Mouse (Mus musculus) hindbrain, embryonic 12.5 days (tissue): ENCODE data around the gene Rnf114. TPM values are rescaled to one million over a fixed set of nuclear protein-coding genes. Genes with fewer than 3 reads are reported as not detected.

Source experiments
- ATAC-seq: fragments of 200-750 bp; cut with Nextera tagmentation; 2 replicates; pipeline ENCODE4 v1.8.0; 2017; ENCODE audit warnings: moderate TSS enrichment; ENCODE audit not compliant: low FRiP score
- H3K27ac ChIP-seq: fragments of 300-500 bp; sonication (generic); 2 replicates; pipeline ENCODE4 v1.5.1; 2016; ENCODE audit warnings: mild to moderate bottlenecking
- H3K27me3 ChIP-seq: fragments of 300-500 bp; sonication (generic); 2 replicates; pipeline ENCODE4 v1.6.1; 2016; ENCODE audit warnings: mild to moderate bottlenecking
- H3K36me3 ChIP-seq: fragments of 300-500 bp; sonication (generic); 2 replicates; pipeline ENCODE4 v1.6.1; 2016; ENCODE audit warnings: mild to moderate bottlenecking
- H3K4me1 ChIP-seq: fragments of 300-500 bp; sonication (generic); 2 replicates; pipeline ENCODE4 v1.6.1; 2016
- H3K4me2 ChIP-seq: fragments of 300-500 bp; sonication (generic); replicated peaks from 2 replicates; pipeline ENCODE4 v1.6.1; 2016; ENCODE audit warnings: mild to moderate bottlenecking
- H3K4me3 ChIP-seq: fragments of 300-500 bp; sonication (generic); 2 replicates; pipeline ENCODE4 v1.5.1; 2016; ENCODE audit warnings: mild to moderate bottlenecking
- H3K9ac ChIP-seq: fragments of 300-500 bp; sonication (generic); 2 replicates; pipeline ENCODE4 v1.6.1; 2016; ENCODE audit warnings: mild to moderate bottlenecking, moderate library complexity
- H3K9me3 ChIP-seq: fragments of 300-500 bp; sonication (generic); replicated peaks from 2 replicates; pipeline ENCODE4 v1.6.1; 2016; ENCODE audit warnings: mild to moderate bottlenecking
- WGBS: fragments of 180-500 bp; shearing (Covaris S2); methylation state at CpG from one replicate; pipeline ENCODE4 v1.1.7; 2016; 5-methylcytosine and 5-hydroxymethylcytosine counted together
- polyA plus RNA-seq: library from polyadenylated mRNA; unstranded; fragments of >200 nt; fragmentation: Nextera tagmentation; extraction: Ambion mirVana; gene quantifications from 2 replicates; pipeline ENCODE4 v1.2.1, GENCODE M21; 2016

The Rnf114 gene
- polyA plus RNA-seq, 1 experiment from 2014 or later, result 120 TPM

GRCm38 (mm10) chr2:167539536-167540476, 47.4 kb downstream of the Rnf114 start:
- peak overlapping the region; percentile 87 for H3K4me2 ChIP-seq
- H3K27me3 ChIP-seq, result peaks cover 66% of the 10 kb centered on the region
- H3K27ac ChIP-seq, result peak overlapping the region; percentile 65; the same call in 1 of the 2 replicates
- H3K36me3 ChIP-seq, result 0 out of 2 replicates have a peak, but pooled peaks cover 5% of the 10 kb centered on the region
- peak overlapping the region; percentile 59; the same call in 1 of the 2 replicates for H3K9ac ChIP-seq
- no peaks in the 10 kb centered on the region for H3K9me3 ChIP-seq
- ATAC-seq, result no peak; the same call in 1 of the 2 replicates
- peak overlapping the region; percentile 50 for H3K4me3 ChIP-seq
- peaks cover 57% of the 10 kb centered on the region for H3K4me1 ChIP-seq
- whole genome bisulfite sequencing, result 14% methylated on average over 14 of the region's 14 CpGs

DNA sequence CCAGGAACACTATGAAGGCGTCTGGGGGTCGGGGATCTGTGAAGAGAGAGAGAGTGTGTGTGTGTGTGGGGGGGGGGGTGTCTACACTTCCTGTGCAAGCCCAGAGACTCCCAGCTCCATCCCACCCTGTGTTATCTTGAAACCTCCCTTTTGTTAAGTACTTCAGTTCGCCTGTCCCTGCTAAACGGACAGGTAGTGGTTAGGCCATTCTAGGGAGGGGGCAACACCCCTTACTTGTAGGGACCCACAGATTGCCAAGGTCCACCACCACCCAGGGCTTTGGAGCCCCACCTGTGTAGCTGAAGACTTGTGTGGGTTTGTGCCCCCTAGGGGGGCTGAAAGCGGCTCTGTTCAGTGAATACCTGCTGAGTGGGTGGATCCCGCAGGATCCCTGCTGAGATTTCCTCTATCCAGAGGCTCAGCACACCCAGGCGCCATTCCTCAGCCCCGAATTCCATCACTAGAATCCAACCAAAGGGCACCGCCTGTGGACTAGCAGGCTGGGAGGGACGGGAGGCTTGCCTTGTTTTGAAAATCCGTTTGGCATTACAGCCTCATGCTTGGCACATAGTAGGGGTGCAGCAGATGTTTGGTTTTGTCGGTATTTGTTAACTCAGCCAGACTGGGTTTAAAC, 48.1 kb downstream of the Rnf114 start:
- peak overlapping the region; percentile 49; the same call in 1 of the 2 replicates for H3K9ac ChIP-seq
- peak overlapping the region; percentile 87 for H3K4me2 ChIP-seq
- peak overlapping the region; percentile 50 for H3K4me3 ChIP-seq
- 6% methylated on average over 12 of the region's 12 CpGs for WGBS
- H3K27me3 ChIP-seq, result peaks cover 62% of the 10 kb centered on the region
- peaks cover 57% of the 10 kb centered on the region for H3K4me1 ChIP-seq
- H3K27ac ChIP-seq, result peak overlapping the region; percentile 65
- H3K9me3 ChIP-seq, result no peaks in the 10 kb centered on the region
- 0 out of 2 replicates have a peak, but pooled peaks cover 5% of the 10 kb centered on the region for H3K36me3 ChIP-seq
- no peak for ATAC-seq

GRCm38 (mm10) chr2:167541324-167541723, 48.9 kb downstream of the Rnf114 start:
- Histone ChIP-seq H3K27ac (peak overlapping the region; percentile 65; the same call in 1 of the 2 replicates), H3K4me1 (peaks cover 57% of the 10 kb centered on the region), H3K36me3 (0 out of 2 replicates have a peak, but pooled peaks cover 5% of the 10 kb centered on the region), H3K4me2 (peak overlapping the region; percentile 87), H3K4me3 (peak overlapping the region; percentile 50), H3K27me3 (peaks cover 55% of the 10 kb centered on the region), H3K9ac (0 out of 2 replicates have a peak overlapping the region, but pooled peaks have one; percentile 25), H3K9me3 (no peaks in the 10 kb centered on the region)
- no peak for ATAC-seq
- WGBS, result 12% methylated on average over 6 of the region's 6 CpGs

- no peak for ATAC-seq
- Histone ChIP-seq H3K4me1 (peaks cover 57% of the 10 kb centered on the region), H3K9ac (peak overlapping the region; percentile 25; the same call in 1 of the 2 replicates), H3K4me3 (peak overlapping the region; percentile 50), H3K36me3 (0 out of 2 replicates have a peak, but pooled peaks cover 5% of the 10 kb centered on the region), H3K9me3 (no peaks in the 10 kb centered on the region), H3K27me3 (peaks cover 51% of the 10 kb centered on the region), H3K4me2 (peak overlapping the region; percentile 87), H3K27ac (peak overlapping the region; percentile 53; the same call in 1 of the 2 replicates)
- WGBS, result 65% methylated on average over 12 of the region's 12 CpGs
Measured at GRCm38 (mm10) chr2:167541761-167542160, 49.3 kb downstream of the Rnf114 start.

- 64% methylated on average over 4 of the region's 4 CpGs for WGBS
- Histone ChIP-seq H3K27ac (no peak overlapping the region; the same call in 1 of the 2 replicates), H3K9ac (no peak overlapping the region), H3K4me1 (peaks cover 53% of the 10 kb centered on the region), H3K9me3 (no peaks in the 10 kb centered on the region), H3K36me3 (0 out of 2 replicates have a peak, but pooled peaks cover 5% of the 10 kb centered on the region), H3K4me3 (no peak overlapping the region), H3K27me3 (peaks cover 45% of the 10 kb centered on the region), H3K4me2 (peak overlapping the region; percentile 87; the same call in 1 of the 2 replicates)
- no peak for ATAC-seq
Measured at GRCm38 (mm10) chr2:167542361-167542760, 49.9 kb downstream of the Rnf114 start.

DNA sequence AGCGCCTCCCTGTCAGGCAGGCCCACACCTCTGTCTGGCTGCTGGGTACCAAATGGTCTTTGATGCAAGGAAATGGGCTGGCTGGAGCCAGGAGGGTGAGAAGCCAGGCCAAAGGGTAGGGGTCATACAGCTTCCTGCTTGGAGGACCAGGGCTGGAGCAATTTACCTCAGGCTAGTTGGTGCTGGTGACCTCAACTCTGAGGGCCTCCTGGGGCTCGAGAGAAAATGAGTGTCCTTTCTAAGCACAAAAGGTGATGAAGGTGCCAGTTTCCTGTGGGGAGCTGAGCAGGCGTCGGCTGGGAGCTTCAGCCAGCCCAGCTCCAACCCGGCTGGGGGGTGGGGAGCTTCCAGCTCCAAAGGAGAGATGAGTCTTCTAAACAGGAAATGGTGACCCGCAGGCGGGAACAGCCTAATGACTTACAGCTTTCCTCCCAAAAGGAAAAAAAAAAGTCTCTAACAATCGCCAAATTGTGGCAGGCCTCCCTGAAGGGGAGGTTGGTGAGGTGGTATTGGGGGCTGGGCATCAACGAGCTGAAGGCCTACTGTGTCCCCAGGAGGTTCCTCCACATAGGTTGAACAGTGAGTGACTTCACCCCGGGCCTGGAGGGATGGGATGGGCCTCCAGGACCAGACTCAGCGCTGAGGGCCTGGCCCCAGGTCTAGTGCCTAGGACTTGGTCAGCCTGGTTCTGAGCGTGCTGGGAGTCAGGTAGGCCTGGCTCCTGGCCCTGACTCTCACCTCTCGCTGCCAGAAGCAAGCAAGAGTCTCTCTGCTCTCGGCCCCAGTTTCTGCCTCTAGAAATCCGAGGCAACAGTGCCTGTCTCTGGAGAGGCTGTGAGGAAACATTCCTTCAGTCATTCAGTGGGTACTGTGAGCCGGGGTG, 50.9 kb downstream of the Rnf114 start:
- Histone ChIP-seq H3K9me3 (no peaks in the 10 kb centered on the region), H3K27ac (peak overlapping the region; percentile 77), H3K4me3 (no peak overlapping the region), H3K36me3 (0 out of 2 replicates have a peak, but pooled peaks cover 5% of the 10 kb centered on the region), H3K4me2 (no peak overlapping the region), H3K4me1 (peaks cover 46% of the 10 kb centered on the region), H3K27me3 (peaks cover 37% of the 10 kb centered on the region), H3K9ac (no peak overlapping the region)
- ATAC-seq, result no peak
- 30% methylated on average over 16 of the region's 16 CpGs for WGBS

DNA sequence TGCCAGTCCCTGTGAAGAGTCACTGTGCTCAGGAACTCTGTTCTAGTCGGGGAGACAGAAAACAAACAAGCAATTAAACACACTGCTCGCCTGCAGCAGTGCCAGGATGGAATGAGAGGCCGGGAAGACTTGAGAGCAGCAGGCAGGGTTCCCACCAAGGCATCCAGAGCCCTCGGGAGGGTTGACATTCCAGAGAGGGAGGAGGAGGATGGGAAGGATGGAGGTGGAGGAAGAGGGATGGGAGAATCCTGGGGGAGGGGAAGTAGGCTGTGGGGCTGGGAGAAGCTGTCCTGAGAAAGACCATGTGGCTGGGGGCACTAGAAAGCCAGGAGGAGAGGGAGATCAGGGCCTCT, 51.5 kb downstream of the Rnf114 start:
- Histone ChIP-seq H3K27ac (peak overlapping the region; percentile 77), H3K9ac (no peak overlapping the region), H3K27me3 (peaks cover 30% of the 10 kb centered on the region), H3K36me3 (0 out of 2 replicates have a peak, but pooled peaks cover 5% of the 10 kb centered on the region), H3K4me1 (peaks cover 43% of the 10 kb centered on the region), H3K4me2 (no peak overlapping the region), H3K4me3 (no peak overlapping the region), H3K9me3 (no peaks in the 10 kb centered on the region)
- WGBS, result 9% methylated on average over 4 of the region's 4 CpGs
- no peak for ATAC-seq

DNA sequence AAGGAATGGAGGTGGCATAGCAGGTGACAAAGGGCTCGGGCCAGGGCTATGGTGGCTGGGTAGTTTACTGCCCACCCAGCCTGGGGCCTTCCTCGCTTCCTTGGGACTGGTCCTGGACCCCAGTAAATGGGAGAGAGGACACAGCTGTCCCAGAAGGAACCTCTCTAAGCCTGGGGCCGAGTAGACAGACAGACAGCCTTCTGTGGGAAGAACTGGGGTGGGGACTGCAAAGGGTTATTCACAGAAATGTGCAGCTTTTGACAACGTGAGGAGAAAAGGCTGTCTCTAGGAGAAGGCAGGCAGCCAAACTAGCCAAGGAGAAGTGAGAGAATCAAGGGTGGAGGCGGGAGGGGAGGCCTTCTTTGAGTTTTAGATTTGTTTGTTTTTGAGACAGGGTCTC, 52.0 kb downstream of the Rnf114 start:
- whole genome bisulfite sequencing, result 63% methylated on average over 5 of the region's 5 CpGs
- no peaks in the 10 kb centered on the region for H3K9me3 ChIP-seq
- H3K27ac ChIP-seq, result peak overlapping the region; percentile 77
- H3K27me3 ChIP-seq, result peaks cover 26% of the 10 kb centered on the region
- H3K9ac ChIP-seq, result no peak overlapping the region
- peaks cover 43% of the 10 kb centered on the region for H3K4me1 ChIP-seq
- no peak for ATAC-seq
- H3K4me2 ChIP-seq, result no peak overlapping the region
- H3K4me3 ChIP-seq, result no peak overlapping the region
- H3K36me3 ChIP-seq, result 0 out of 2 replicates have a peak, but pooled peaks cover 5% of the 10 kb centered on the region

DNA sequence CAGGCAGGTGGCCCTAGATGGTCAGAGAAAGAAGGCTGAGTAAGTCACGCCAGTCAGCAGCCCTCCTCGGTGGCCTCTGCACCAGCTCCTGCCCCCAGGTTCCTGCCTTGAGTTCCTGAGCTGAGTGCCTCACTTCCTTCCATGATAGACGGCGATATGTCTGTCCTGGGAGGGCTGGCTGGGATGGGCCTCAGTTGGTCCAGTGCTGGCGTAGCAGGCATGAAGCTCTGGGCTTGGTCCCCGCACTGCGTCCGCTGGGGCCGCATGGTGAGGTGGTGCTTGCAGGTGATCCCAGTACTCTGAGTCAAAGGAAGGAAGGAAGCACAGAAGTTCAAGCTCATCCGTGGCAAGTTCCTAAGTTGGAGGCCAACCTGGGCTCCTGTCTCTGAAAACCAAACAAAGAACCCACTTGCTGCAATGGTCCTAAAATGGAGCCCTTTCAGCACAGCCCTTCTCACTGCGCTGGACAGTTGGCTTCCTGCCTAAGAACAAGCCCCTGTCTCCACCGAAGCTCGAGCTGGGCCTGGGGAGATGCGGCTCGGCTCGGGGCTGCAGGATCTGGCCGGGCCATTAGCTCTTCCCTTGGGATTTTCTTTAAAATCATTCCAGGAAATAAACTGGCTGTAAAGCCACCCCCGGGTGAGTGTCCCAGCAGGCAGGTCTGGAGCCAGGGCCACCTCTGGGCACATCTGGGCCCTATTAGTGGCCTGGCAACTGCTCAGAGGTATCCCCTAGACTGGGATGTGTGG, 54.2 kb downstream of the Rnf114 start:
- H3K4me3 ChIP-seq, result no peak overlapping the region
- 78% methylated on average over 18 of the region's 18 CpGs for WGBS
- no peak for ATAC-seq
- no peak overlapping the region for H3K4me2 ChIP-seq
- 0 out of 2 replicates have a peak, but pooled peaks cover 5% of the 10 kb centered on the region for H3K36me3 ChIP-seq
- H3K9me3 ChIP-seq, result no peaks in the 10 kb centered on the region
- 0 out of 2 replicates have a peak overlapping the region, but pooled peaks have one; percentile 1 for H3K27ac ChIP-seq
- H3K9ac ChIP-seq, result no peak overlapping the region
- H3K27me3 ChIP-seq, result peaks cover 9% of the 10 kb centered on the region; the same call in 1 of the 2 replicates
- H3K4me1 ChIP-seq, result peaks cover 26% of the 10 kb centered on the region

DNA sequence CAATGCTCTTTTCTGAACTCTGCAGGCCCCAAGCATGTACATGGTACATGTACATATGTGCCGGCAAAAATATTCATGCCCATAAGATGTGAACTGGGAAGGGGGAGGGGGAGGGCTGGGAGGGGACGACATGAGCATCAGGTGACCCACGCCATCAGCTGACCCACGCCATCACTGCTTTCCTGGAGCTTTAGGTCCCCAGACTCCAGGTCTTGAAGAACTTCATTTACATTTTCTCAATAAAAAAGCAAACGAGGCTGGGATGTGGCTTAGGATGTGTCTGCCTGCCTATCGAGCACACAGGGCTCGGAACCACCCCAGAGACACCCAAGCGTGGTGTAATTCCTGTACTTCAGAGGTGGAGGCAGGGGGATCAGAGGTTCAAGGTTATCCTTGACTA, 55.0 kb downstream of the Rnf114 start:
- no peak overlapping the region for H3K4me2 ChIP-seq
- 76% methylated on average over 8 of the region's 8 CpGs for WGBS
- H3K27ac ChIP-seq, result no peak overlapping the region
- no peak for ATAC-seq
- 0 out of 2 replicates have a peak, but pooled peaks cover under 1% of the 10 kb centered on the region for H3K36me3 ChIP-seq
- peaks cover 2% of the 10 kb centered on the region; the same call in 1 of the 2 replicates for H3K27me3 ChIP-seq
- no peak overlapping the region for H3K9ac ChIP-seq
- peaks cover 18% of the 10 kb centered on the region for H3K4me1 ChIP-seq
- no peaks in the 10 kb centered on the region for H3K9me3 ChIP-seq
- no peak overlapping the region for H3K4me3 ChIP-seq

DNA sequence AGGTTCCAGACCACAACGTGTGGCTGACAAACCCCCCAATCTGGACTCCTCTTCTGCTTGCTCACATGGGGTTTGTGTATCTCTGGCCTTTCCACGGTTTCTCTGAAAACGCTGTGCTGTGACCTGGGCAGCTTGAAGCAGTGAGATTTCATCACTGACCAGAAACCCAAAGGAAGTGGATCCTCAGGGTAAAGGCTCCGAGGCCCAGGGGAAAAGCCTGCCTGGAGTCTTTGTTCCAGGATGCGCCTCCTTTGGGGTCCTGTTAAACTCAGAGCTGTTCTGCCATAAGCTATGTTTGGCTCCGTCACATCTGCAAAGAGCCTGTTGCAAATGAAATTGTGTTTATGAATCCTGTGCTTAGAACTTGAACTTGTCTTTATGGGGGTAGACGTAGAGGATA, 56.5 kb downstream of the Rnf114 start:
- ATAC-seq, result no peak
- H3K27me3 ChIP-seq, result peaks cover 2% of the 10 kb centered on the region; the same call in 1 of the 2 replicates

More for the DNA sequence above, 56.5 kb downstream of the Rnf114 start:
- Histone ChIP-seq H3K4me1 (peaks cover 10% of the 10 kb centered on the region), H3K4me2 (no peak overlapping the region), H3K9ac (no peak overlapping the region), H3K9me3 (no peaks in the 10 kb centered on the region), H3K27ac (no peak overlapping the region), H3K36me3 (no peaks in the 10 kb centered on the region), H3K4me3 (no peak overlapping the region)
- 89% methylated on average over 7 of the region's 7 CpGs for WGBS
